Mouse (Mus musculus) testis, adult 2 months (tissue): ENCODE measurements around the gene Cenpx.

Source experiments
- CTCF ChIP-seq: fragments of 200-500 bp; IDR thresholded peaks from 2 replicates; pipeline ENCODE4 v1.5.1; 2012; ENCODE audit warnings: low read depth, mild to moderate bottlenecking, inconsistent platforms, low read length, moderate library complexity; ENCODE audit not compliant: control insufficient read depth, insufficient read depth, insufficient replicate concordance
- POLR2A ChIP-seq: fragments of 200-500 bp; IDR thresholded peaks from 2 replicates; pipeline ENCODE4 v1.6.1; 2012; ENCODE audit warnings: low read depth, mild to moderate bottlenecking, inconsistent platforms, low read length, moderate library complexity; ENCODE audit not compliant: control insufficient read depth

- TF ChIP-seq CTCF (no peak), POLR2A (no peak)
Observed at GRCm38 (mm10) chr11:120703696-120704454, 9.7 kb downstream of the Cenpx start.
